Mouse (Mus musculus): ENCODE measurements at regions not wholly inside any gene's neighbourhood (a gene's known extent, or its start where the extent isn't known, plus 50 kb on each side); places are given as distances from the start of the nearest gene placed in this dataset.

GRCm38 (mm10) chr11:63396386-63396785 lies 267.6 kb downstream of the Pmp22 start:
- DNase-seq (ENCODE audit: low spot score) = no peak
- no peak overlapping the region for H3K4me3 ChIP-seq (replicated peaks; ENCODE audit: low read length)
- ATAC-seq (ENCODE audit: low FRiP score, low read depth) = no peak
- 89% methylated on average over 8 of the region's 8 CpGs for WGBS
- H3K27ac ChIP-seq (replicated peaks; ENCODE audit: low read depth, low read length) = no peak overlapping the region
- H3K4me1 ChIP-seq (ENCODE audit: control insufficient read depth, insufficient read depth, low read length) = no peaks in the 10 kb centered on the region
- no peak overlapping the region for H3K4me2 ChIP-seq (replicated peaks; ENCODE audit: low read depth, low read length, severe bottlenecking)
- TF ChIP-seq POLR2A (IDR thresholded peaks at IDR 0.05; ENCODE audit: borderline replicate concordance, extremely low read depth, insufficient read depth, insufficient read length) = no peak
- no peaks in the 10 kb centered on the region for H3K9me3 ChIP-seq (ENCODE audit: control insufficient read depth, low read length)
- H3K36me3 ChIP-seq (ENCODE audit: control insufficient read depth, insufficient read depth, low read length) = no peaks in the 10 kb centered on the region
- no peak overlapping the region for H3K9ac ChIP-seq (ENCODE audit: low read depth, low read length, severe bottlenecking)
- H3K27me3 ChIP-seq (ENCODE audit: control insufficient read depth, insufficient read depth, low read length) = no peaks in the 10 kb centered on the region

GRCm38 (mm10) chr11:63402741-63403140 lies 274.0 kb downstream of the Pmp22 start:
- 61% methylated on average over 5 of the region's 5 CpGs for WGBS

GRCm38 (mm10) chr11:63404719-63405118 lies 275.9 kb downstream of the Pmp22 start:
- no peak overlapping the region for H3K9ac ChIP-seq (ENCODE audit: low read depth, low read length, severe bottlenecking)
- peak; percentile 62 for DNase-seq (ENCODE audit: low spot score)
- H3K27me3 ChIP-seq (ENCODE audit: control insufficient read depth, insufficient read depth, low read length) = no peaks in the 10 kb centered on the region; the same call in 1 of the 2 replicates
- no peak overlapping the region for H3K4me3 ChIP-seq (replicated peaks; ENCODE audit: low read length)
- no peaks in the 10 kb centered on the region for H3K36me3 ChIP-seq (ENCODE audit: control insufficient read depth, insufficient read depth, low read length)
- no peak for ATAC-seq (ENCODE audit: low FRiP score, low read depth)
- TF ChIP-seq POLR2A (IDR thresholded peaks at IDR 0.05; ENCODE audit: borderline replicate concordance, extremely low read depth, insufficient read depth, insufficient read length) = no peak
- H3K4me2 ChIP-seq (replicated peaks; ENCODE audit: low read depth, low read length, severe bottlenecking) = no peak overlapping the region
- 18% methylated on average over 11 of the region's 11 CpGs for WGBS
- H3K4me1 ChIP-seq (ENCODE audit: control insufficient read depth, insufficient read depth, low read length) = 0 out of 2 replicates have a peak, but pooled peaks cover 5% of the 10 kb centered on the region
- H3K27ac ChIP-seq (replicated peaks; ENCODE audit: low read depth, low read length) = no peak overlapping the region
- no peaks in the 10 kb centered on the region for H3K9me3 ChIP-seq (ENCODE audit: control insufficient read depth, low read length)

More at GRCm38 (mm10) chr11:63402741-63403140, 274.0 kb downstream of the Pmp22 start:
- DNase-seq (ENCODE audit: low spot score) (no peak), ATAC-seq (ENCODE audit: low FRiP score, low read depth) (no peak)
- no peak overlapping the region for H3K9ac ChIP-seq (ENCODE audit: low read depth, low read length, severe bottlenecking)
- no peak overlapping the region for H3K4me2 ChIP-seq (replicated peaks; ENCODE audit: low read depth, low read length, severe bottlenecking)
- no peaks in the 10 kb centered on the region for H3K9me3 ChIP-seq (ENCODE audit: control insufficient read depth, low read length)
- H3K4me3 ChIP-seq (replicated peaks; ENCODE audit: low read length) = no peak overlapping the region
- no peak overlapping the region for H3K27ac ChIP-seq (replicated peaks; ENCODE audit: low read depth, low read length)
- no peaks in the 10 kb centered on the region for H3K36me3 ChIP-seq (ENCODE audit: control insufficient read depth, insufficient read depth, low read length)
- H3K4me1 ChIP-seq (ENCODE audit: control insufficient read depth, insufficient read depth, low read length) = 0 out of 2 replicates have a peak, but pooled peaks cover 5% of the 10 kb centered on the region
- H3K27me3 ChIP-seq (ENCODE audit: control insufficient read depth, insufficient read depth, low read length) = no peaks in the 10 kb centered on the region; the same call in 1 of the 2 replicates
- TF ChIP-seq POLR2A (IDR thresholded peaks at IDR 0.05; ENCODE audit: borderline replicate concordance, extremely low read depth, insufficient read depth, insufficient read length) = no peak

GRCm38 (mm10) chr11:63409431-63409830 lies 280.6 kb downstream of the Pmp22 start:
- no peak for ATAC-seq (ENCODE audit: low FRiP score, low read depth)
- Histone ChIP-seq H3K27me3 (ENCODE audit: control insufficient read depth, insufficient read depth, low read length) (no peaks in the 10 kb centered on the region; the same call in 1 of the 2 replicates), H3K36me3 (ENCODE audit: control insufficient read depth, insufficient read depth, low read length) (no peaks in the 10 kb centered on the region), H3K9ac (ENCODE audit: low read depth, low read length, severe bottlenecking) (no peak overlapping the region), H3K4me1 (ENCODE audit: control insufficient read depth, insufficient read depth, low read length) (peaks cover 9% of the 10 kb centered on the region; the same call in 1 of the 2 replicates), H3K9me3 (ENCODE audit: control insufficient read depth, low read length) (no peaks in the 10 kb centered on the region), H3K4me2 (replicated peaks; ENCODE audit: low read depth, low read length, severe bottlenecking) (no peak overlapping the region), H3K4me3 (replicated peaks; ENCODE audit: low read length) (no peak overlapping the region), H3K27ac (replicated peaks; ENCODE audit: low read depth, low read length) (no peak overlapping the region)
- no peak for TF ChIP-seq POLR2A (IDR thresholded peaks at IDR 0.05; ENCODE audit: borderline replicate concordance, extremely low read depth, insufficient read depth, insufficient read length)
- WGBS = 92% methylated on average over 1 of the region's 1 CpGs
- no peak for DNase-seq (ENCODE audit: low spot score)

- Histone ChIP-seq H3K4me2 (replicated peaks; ENCODE audit: low read depth, low read length, severe bottlenecking) (no peak overlapping the region), H3K4me1 (ENCODE audit: control insufficient read depth, insufficient read depth, low read length) (peaks cover 6% of the 10 kb centered on the region; the same call in 1 of the 2 replicates), H3K9ac (ENCODE audit: low read depth, low read length, severe bottlenecking) (no peak overlapping the region), H3K4me3 (replicated peaks; ENCODE audit: low read length) (no peak overlapping the region), H3K36me3 (ENCODE audit: control insufficient read depth, insufficient read depth, low read length) (no peaks in the 10 kb centered on the region), H3K27ac (replicated peaks; ENCODE audit: low read depth, low read length) (no peak overlapping the region), H3K27me3 (ENCODE audit: control insufficient read depth, insufficient read depth, low read length) (no peaks in the 10 kb centered on the region; the same call in 1 of the 2 replicates), H3K9me3 (ENCODE audit: control insufficient read depth, low read length) (no peaks in the 10 kb centered on the region)
- no peak for TF ChIP-seq POLR2A (IDR thresholded peaks at IDR 0.05; ENCODE audit: borderline replicate concordance, extremely low read depth, insufficient read depth, insufficient read length)
- DNase-seq (ENCODE audit: low spot score) (no peak), ATAC-seq (ENCODE audit: low FRiP score, low read depth) (no peak)
- 95% methylated on average over 4 of the region's 4 CpGs for WGBS
These were observed 282.1 kb downstream of the Pmp22 start for GRCm38 (mm10) chr11:63410921-63411320.

Data from limb, embryonic 14.5 days (tissue).